Mouse (Mus musculus) hindbrain, embryonic 11.5 days (tissue): ENCODE data around the gene Prss28. TPM values are rescaled to one million over a fixed set of nuclear protein-coding genes. Genes with fewer than 3 reads are reported as not detected.

Experiments
- ATAC-seq: fragments of 200-750 bp; cut with Nextera tagmentation; 2 replicates; pipeline ENCODE4 v1.8.0; 2017; ENCODE audit warnings: mild to moderate bottlenecking, moderate TSS enrichment, moderate library complexity; ENCODE audit not compliant: low FRiP score
- DNase-seq: peaks from one replicate; pipeline ENCODE4 v3.0.0-alpha.2; 2015; ENCODE audit warnings: low spot score
- H3K27ac ChIP-seq: fragments of 300-500 bp; sonication (generic); 2 replicates; pipeline ENCODE4 v1.5.1; 2014; ENCODE audit warnings: mild to moderate bottlenecking, low read depth, low read length
- H3K27me3 ChIP-seq: fragments of 300-500 bp; sonication (generic); 2 replicates; pipeline ENCODE4 v1.6.1; 2014; ENCODE audit warnings: mild to moderate bottlenecking, low read length, moderate library complexity, mixed read lengths; ENCODE audit not compliant: control insufficient read depth, insufficient read depth
- H3K36me3 ChIP-seq: fragments of 300-500 bp; sonication (generic); 2 replicates; pipeline ENCODE4 v1.6.1; 2014; ENCODE audit warnings: mild to moderate bottlenecking, low read length, moderate library complexity, mixed read lengths; ENCODE audit not compliant: control insufficient read depth, insufficient read depth
- H3K4me1 ChIP-seq: fragments of 300-500 bp; sonication (generic); replicated peaks from 2 replicates; pipeline ENCODE4 v1.6.1; 2014; ENCODE audit warnings: low read length, mixed read lengths; ENCODE audit not compliant: control insufficient read depth, insufficient read depth
- H3K4me2 ChIP-seq: fragments of 300-500 bp; sonication (generic); replicated peaks from 2 replicates; pipeline ENCODE4 v1.6.1; 2014; ENCODE audit warnings: mild to moderate bottlenecking, low read depth, low read length
- H3K4me3 ChIP-seq: fragments of 300-500 bp; sonication (generic); 2 replicates; pipeline ENCODE4 v1.5.1; 2014; ENCODE audit warnings: low read depth, low read length
- H3K9ac ChIP-seq: fragments of 300-500 bp; sonication (generic); 2 replicates; pipeline ENCODE4 v1.6.1; 2014; ENCODE audit warnings: low read depth, low read length
- H3K9me3 ChIP-seq: fragments of 300-500 bp; sonication (generic); 2 replicates; pipeline ENCODE4 v1.6.1; 2016; ENCODE audit warnings: low read length; ENCODE audit not compliant: control insufficient read depth
- WGBS: fragments of 180-500 bp; shearing (Covaris S2); extraction: QIAGEN DNeasy Blood & Tissue Kit; methylation state at CpG from one replicate; pipeline ENCODE4 v1.1.7; 2014; 5-methylcytosine and 5-hydroxymethylcytosine counted together
- polyA plus RNA-seq: library from polyadenylated mRNA; unstranded; fragments of >200 nt; fragmentation: Nextera tagmentation; extraction: Ambion mirVana; gene quantifications from 2 replicates; pipeline ENCODE4 v1.2.1, GENCODE M21; 2014

Gene Prss28
- polyA plus RNA-seq, 1 experiment from 2014 or later = not detected

GRCm38 (mm10) chr17:25322930-25323329, 14.5 kb downstream of the Prss28 start:
- no peak overlapping the region for H3K9ac ChIP-seq
- ATAC-seq (no peak), DNase-seq (no peak)
- H3K4me2 ChIP-seq = no peak overlapping the region
- no peaks in the 10 kb centered on the region for H3K9me3 ChIP-seq
- WGBS = 22% methylated on average over 2 of the region's 2 CpGs
- H3K27ac ChIP-seq = no peak overlapping the region
- no peaks in the 10 kb centered on the region for H3K36me3 ChIP-seq
- H3K27me3 ChIP-seq = no peaks in the 10 kb centered on the region
- H3K4me1 ChIP-seq = no peaks in the 10 kb centered on the region
- H3K4me3 ChIP-seq = no peak overlapping the region

DNA sequence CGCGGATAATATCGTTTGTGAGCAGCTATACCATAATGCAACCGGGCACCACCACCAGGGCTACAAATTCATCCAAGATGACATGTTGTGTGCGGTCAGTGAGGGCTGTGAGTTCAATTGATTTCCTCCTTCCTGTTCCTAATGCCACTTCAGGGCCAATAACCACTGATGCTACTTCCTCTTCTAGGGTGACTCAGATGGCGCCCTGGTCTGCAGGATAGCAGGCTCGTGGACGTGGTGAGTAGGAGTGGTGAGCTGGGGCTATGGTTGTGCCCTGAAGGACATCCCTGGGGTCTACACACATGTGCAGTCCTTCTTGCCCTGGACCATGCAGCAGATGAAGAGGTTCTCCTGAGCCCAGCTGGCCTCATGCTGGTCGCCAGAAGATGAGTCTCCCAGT, 23.9 kb downstream of the Prss28 start:
- no peak overlapping the region for H3K4me3 ChIP-seq
- no peaks in the 10 kb centered on the region for H3K36me3 ChIP-seq
- ATAC-seq = no peak
- H3K27ac ChIP-seq = no peak overlapping the region
- no peaks in the 10 kb centered on the region for H3K4me1 ChIP-seq
- H3K4me2 ChIP-seq = no peak overlapping the region
- H3K9me3 ChIP-seq = no peaks in the 10 kb centered on the region
- H3K9ac ChIP-seq = no peak overlapping the region
- no peak for DNase-seq
- no peaks in the 10 kb centered on the region for H3K27me3 ChIP-seq
- WGBS = 83% methylated on average over 9 of the region's 9 CpGs

DNA sequence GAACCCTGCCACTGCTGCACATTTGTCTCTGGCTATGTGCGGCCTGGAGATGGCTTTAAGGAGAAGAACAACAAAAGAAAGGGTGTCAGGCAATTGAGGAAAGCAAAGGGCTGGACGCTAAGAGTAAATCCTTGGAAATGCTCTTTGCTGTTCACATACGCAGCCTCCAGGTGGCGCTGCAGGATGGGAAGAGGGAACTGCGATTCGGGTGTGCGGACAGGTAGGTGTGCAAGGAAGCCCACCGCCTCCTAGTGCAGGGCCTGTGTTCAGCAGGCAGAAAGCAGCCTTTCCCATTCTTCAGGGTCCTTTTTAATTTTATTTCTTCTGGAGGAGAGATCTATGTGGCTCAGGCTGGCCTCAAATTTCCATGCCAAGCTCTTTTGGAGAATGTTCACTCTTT, 25.5 kb downstream of the Prss28 start:
- ATAC-seq = no peak
- WGBS = 3% methylated on average over 8 of the region's 8 CpGs
- no peak overlapping the region for H3K4me3 ChIP-seq

GRCm38 (mm10) chr17:25338218-25338617, 29.8 kb downstream of the Prss28 start:
- no peaks in the 10 kb centered on the region for H3K36me3 ChIP-seq
- H3K27me3 ChIP-seq = no peaks in the 10 kb centered on the region
- ATAC-seq (no peak), DNase-seq (no peak)
- no peak overlapping the region for H3K4me2 ChIP-seq
- no peak overlapping the region for H3K27ac ChIP-seq
- H3K4me1 ChIP-seq = no peaks in the 10 kb centered on the region
- H3K4me3 ChIP-seq = no peak overlapping the region
- H3K9ac ChIP-seq = no peak overlapping the region
- 80% methylated on average over 4 of the region's 4 CpGs for WGBS
- H3K9me3 ChIP-seq = no peaks in the 10 kb centered on the region

More for the DNA sequence above, 25.5 kb downstream of the Prss28 start:
- peak; percentile 89 for DNase-seq
- H3K36me3 ChIP-seq = no peaks in the 10 kb centered on the region
- H3K27ac ChIP-seq = no peak overlapping the region
- H3K27me3 ChIP-seq = no peaks in the 10 kb centered on the region
- H3K9ac ChIP-seq = no peak overlapping the region
- no peak overlapping the region for H3K4me2 ChIP-seq
- H3K4me1 ChIP-seq = no peaks in the 10 kb centered on the region
- H3K9me3 ChIP-seq = no peaks in the 10 kb centered on the region

GRCm38 (mm10) chr17:25340003-25340402, 31.6 kb downstream of the Prss28 start:
- no peak for ATAC-seq
- 85% methylated on average over 6 of the region's 6 CpGs for WGBS

GRCm38 (mm10) chr17:25341490-25341889, 33.0 kb downstream of the Prss28 start:
- Histone ChIP-seq H3K4me2 (no peak overlapping the region), H3K27ac (no peak overlapping the region), H3K4me3 (no peak overlapping the region), H3K4me1 (no peaks in the 10 kb centered on the region), H3K9ac (no peak overlapping the region), H3K36me3 (no peaks in the 10 kb centered on the region), H3K9me3 (no peaks in the 10 kb centered on the region), H3K27me3 (no peaks in the 10 kb centered on the region)
- DNase-seq (no peak), ATAC-seq (no peak)
- 54% methylated on average over 3 of the region's 3 CpGs for WGBS

More at GRCm38 (mm10) chr17:25340003-25340402, 31.6 kb downstream of the Prss28 start:
- H3K4me3 ChIP-seq = no peak overlapping the region
- H3K36me3 ChIP-seq = no peaks in the 10 kb centered on the region
- H3K9me3 ChIP-seq = no peaks in the 10 kb centered on the region
- no peaks in the 10 kb centered on the region for H3K27me3 ChIP-seq
- no peaks in the 10 kb centered on the region for H3K4me1 ChIP-seq
- H3K4me2 ChIP-seq = no peak overlapping the region
- H3K9ac ChIP-seq = no peak overlapping the region
- no peak overlapping the region for H3K27ac ChIP-seq
- DNase-seq = no peak

DNA sequence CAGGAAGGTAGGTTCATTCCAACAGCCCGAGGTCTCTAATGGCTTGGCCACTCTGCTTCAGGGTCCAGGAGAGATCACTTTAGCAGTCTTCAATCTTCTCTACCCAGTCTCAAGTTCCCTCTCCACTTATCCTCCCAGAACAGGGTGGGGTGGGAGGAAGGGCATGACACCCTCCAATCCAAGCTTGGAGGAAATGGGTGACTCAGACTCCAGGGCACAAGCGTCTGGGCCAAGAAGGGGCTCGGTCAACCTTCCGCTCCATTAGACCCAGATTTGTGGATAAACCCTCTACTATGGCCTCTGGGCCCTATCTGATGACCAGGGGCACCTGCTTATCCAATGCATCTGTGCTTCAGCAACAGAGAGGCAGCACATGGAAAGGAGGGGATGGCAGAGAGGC, 37.0 kb downstream of the Prss28 start, which contains the start of gene Tpsab1:
Gene Tpsab1, minus strand, starts transcription at position 101 of the 400 bp plus-strand sequence.
- H3K4me3 ChIP-seq = no peak within 1 kb of the TSS
- no peak for ATAC-seq

DNA sequence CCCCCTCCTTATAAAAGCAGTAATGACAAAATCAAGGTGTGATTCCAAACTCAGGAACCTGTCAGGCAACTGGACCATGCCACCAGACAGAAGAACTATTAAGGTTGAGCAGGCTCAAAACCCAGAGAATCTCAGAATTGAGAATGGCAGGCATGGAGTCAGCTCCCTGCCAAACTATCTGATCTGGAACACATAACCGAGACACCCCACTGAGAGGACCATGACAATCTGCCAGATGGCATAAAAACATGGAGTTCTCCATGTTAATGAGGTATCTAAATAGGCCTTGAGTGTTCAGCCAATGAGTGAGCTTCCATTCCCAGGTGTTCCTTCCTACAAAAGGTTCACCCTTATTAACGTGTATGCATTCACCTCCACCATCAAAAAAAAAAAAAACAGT, 52.8 kb downstream of the Prss28 start:
- Histone ChIP-seq H3K4me3 (no peak overlapping the region), H3K36me3 (no peaks in the 10 kb centered on the region), H3K9ac (no peak overlapping the region), H3K4me1 (no peaks in the 10 kb centered on the region), H3K27me3 (no peaks in the 10 kb centered on the region), H3K4me2 (no peak overlapping the region), H3K27ac (no peak overlapping the region), H3K9me3 (no peaks in the 10 kb centered on the region)
- DNase-seq = no peak
- no peak for ATAC-seq
- 71% methylated on average over 2 of the region's 2 CpGs for WGBS

More for the DNA sequence above, 37.0 kb downstream of the Prss28 start, which contains the start of gene Tpsab1:
- no peaks in the 10 kb centered on the region for H3K9me3 ChIP-seq
- H3K36me3 ChIP-seq = no peaks in the 10 kb centered on the region
- H3K27me3 ChIP-seq = no peaks in the 10 kb centered on the region
- H3K9ac ChIP-seq = no peak within 1 kb of the TSS
- H3K4me2 ChIP-seq = no peak within 1 kb of the TSS
- no peak within 1 kb of the TSS for H3K27ac ChIP-seq
- no peaks in the 10 kb centered on the region for H3K4me1 ChIP-seq
- WGBS = 94% methylated on average over 4 of the region's 4 CpGs
- DNase-seq = no peak
